8 mouse cellular contexts compared by ENCODE assay signal in the genomic region with DNA sequence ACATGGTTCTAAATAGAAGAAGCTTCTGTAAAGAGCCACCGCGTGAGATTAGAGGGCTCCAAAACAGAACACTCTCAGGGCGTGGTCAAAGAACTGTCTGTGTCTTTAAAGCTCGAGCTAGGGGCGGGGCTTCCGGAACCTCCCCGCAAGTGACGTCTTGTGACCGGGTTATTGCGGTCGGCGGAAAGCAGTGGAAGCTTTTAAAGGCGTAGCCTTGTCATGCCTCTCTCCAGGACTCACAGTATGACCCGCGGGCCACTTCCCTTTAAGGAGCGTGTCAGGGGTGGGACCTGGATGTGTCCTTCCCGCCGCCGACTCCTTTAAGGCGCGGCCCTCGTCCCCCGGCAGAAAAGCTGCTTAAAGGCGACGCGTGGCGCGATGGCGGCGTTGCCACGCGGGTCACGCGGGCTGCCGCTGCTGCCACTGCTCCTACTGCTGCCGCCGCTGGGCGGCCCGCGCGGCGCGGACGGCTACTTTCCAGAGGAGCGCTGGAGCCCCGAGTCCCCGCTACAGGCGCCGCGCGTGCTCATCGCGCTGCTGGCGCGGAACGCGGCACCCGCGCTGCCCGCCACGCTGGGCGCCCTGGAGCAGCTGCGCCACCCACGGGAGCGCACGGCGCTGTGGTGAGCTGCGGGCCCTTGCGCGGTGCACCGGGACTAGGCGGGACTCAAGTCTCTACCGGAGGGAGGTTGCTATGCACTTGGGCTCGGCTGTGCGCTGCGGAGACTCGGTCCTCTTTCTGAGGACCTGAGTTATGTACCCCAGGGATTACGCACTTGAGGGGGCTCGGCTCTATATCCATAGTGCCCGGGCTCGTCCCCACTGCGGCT. TPM values are rescaled to one million over a fixed set of nuclear protein-coding genes. Genes with fewer than 3 reads are reported as not detected.
DNase-seq lines count a peak whose midpoint lies in the region; ATAC-seq and TF ChIP-seq lines count a peak whose summit lies in the region.

Gene Colgalt1 (plus strand): TSS at position 177 of the 830 bp plus-strand sequence.

- peaks cover 27% of the 10 kb centered on the region for H3K4me1 ChIP-seq in hindbrain, embryonic 10.5 days (replicated peaks)
- H3K4me1 ChIP-seq in lung, postnatal 0 days (ENCODE audit: insufficient read depth, low read depth, low read length) = peaks cover 4% of the 10 kb centered on the region; the same call in 1 of the 2 replicates

- H3K9ac ChIP-seq in lung, postnatal 0 days (replicated peaks; ENCODE audit: low read depth) = peak within 1 kb of the TSS; percentile 70

- peak; percentile 91 for TF ChIP-seq EP300 in lung, postnatal 0 days (IDR thresholded peaks at IDR 0.05)

- peak within 1 kb of the TSS; percentile 61 for H3K4me2 ChIP-seq in lung, postnatal 0 days (replicated peaks; ENCODE audit: low read depth, low read length)

- H3K9me3 ChIP-seq in hindbrain, embryonic 10.5 days = no peaks in the 10 kb centered on the region
- no peaks in the 10 kb centered on the region for H3K9me3 ChIP-seq in lung, postnatal 0 days (ENCODE audit: low read length)

- peak within 1 kb of the TSS; percentile 94 for H3K27ac ChIP-seq in hindbrain, embryonic 10.5 days
- peak within 1 kb of the TSS; percentile 89 for H3K27ac ChIP-seq in lung, postnatal 0 days (ENCODE audit: low read length)

- peak; percentile 99 for DNase-seq in MN1 (ENCODE audit: low spot score)
- peak; percentile 99 for DNase-seq in cerebellum, adult 9-10 months
- DNase-seq in hindbrain, embryonic 10.5 days (ENCODE audit: low spot score) = peak; percentile 98
- peak; percentile 99 for DNase-seq in layer of hippocampus, adult 9-11 months
- peak; percentile 100 for DNase-seq in lung, postnatal 0 days (ENCODE audit: low spot score)
- DNase-seq in ovary, postnatal 14 days (ENCODE audit: low spot score) = peak; percentile 90
- DNase-seq in thymus, postnatal 14 days = peak; percentile 97

- H3K27me3 ChIP-seq in hindbrain, embryonic 10.5 days (ENCODE audit: insufficient read depth, poor library complexity, severe bottlenecking) = no peaks in the 10 kb centered on the region
- no peaks in the 10 kb centered on the region for H3K27me3 ChIP-seq in lung, postnatal 0 days (replicated peaks; ENCODE audit: insufficient read depth, low read length)

- peak; percentile 97 for ATAC-seq in frontal cortex, adult (ENCODE audit: low TSS enrichment)
- ATAC-seq in lung, postnatal 0 days = peak; percentile 99

- WGBS in hindbrain, embryonic 10.5 days = under 1% methylated on average over 82 of the region's 82 CpGs
- WGBS in lung, postnatal 0 days = under 1% methylated on average over 82 of the region's 82 CpGs

- peaks cover 35% of the 10 kb centered on the region for H3K36me3 ChIP-seq in hindbrain, embryonic 10.5 days
- peaks cover 4% of the 10 kb centered on the region; the same call in 1 of the 2 replicates for H3K36me3 ChIP-seq in lung, postnatal 0 days (ENCODE audit: insufficient read depth, low read length)

- peak within 1 kb of the TSS; percentile 98 for H3K4me3 ChIP-seq in hindbrain, embryonic 10.5 days
- peak within 1 kb of the TSS; percentile 85 for H3K4me3 ChIP-seq in lung, postnatal 0 days (ENCODE audit: low read depth, low read length)

- TF ChIP-seq CTCF in lung, postnatal 0 days (IDR thresholded peaks at IDR 0.05) = peak; percentile 37

RNA-seq across cellular contexts. Expression of gene Colgalt1, which starts in this region (rescaled TPM):
- 55.3 and 58.5 TPM in 2 replicates for polyA plus RNA-seq in hindbrain, embryonic 10.5 days (2016; fragmentation: Nextera tagmentation; extraction: Ambion mirVana)
- polyA plus RNA-seq in lung, postnatal 0 days (2015; fragmentation: Nextera tagmentation; extraction: Ambion mirVana) = 64.7 and 66.0 TPM in 2 replicates

Comparison
In these comparisons a context has a peak if more than half of its experiments do, and no peak if none do; other contexts are left out.
1. Peak in every context shown above with its lines: DNase-seq, ATAC-seq, H3K4me3 ChIP-seq and H3K27ac ChIP-seq.